Mouse (Mus musculus) stomach, adult 2 months (tissue): Measurements from ENCODE around the gene 4931422A03Rik. TPM values are rescaled to one million over a fixed set of nuclear protein-coding genes. Genes with fewer than 3 reads are reported as not detected.

Experiments
- polyA plus RNA-seq: library from polyadenylated mRNA; depleted of rRNA; stranded (reverse); fragments of >200 nt; gene quantifications from 2 replicates; pipeline ENCODE4 v1.2.3, GENCODE M21; 2012; rRNA removed

The 4931422A03Rik gene
- not detected in 2 replicates for polyA plus RNA-seq

GRCm38 (mm10) chr2:104028139-104028723 lies at the start of gene 4931422A03Rik:
TSS of gene 4931422A03Rik (minus strand) at chr2:104028361.

GRCm38 (mm10) chr2:104069704-104070185 lies 41.6 kb upstream of the 4931422A03Rik start, which contains the start of gene Cd59b:
TSS of gene Cd59b (plus strand) at chr2:104069849.

GRCm38 (mm10) chr2:104068450-104068849 lies 40.3 kb upstream of the 4931422A03Rik start, which contains the start of gene Gm10799:
TSS of gene Gm10799 (minus strand) at chr2:104068550.

GRCm38 (mm10) chr2:104065526-104065925 lies 37.4 kb upstream of the 4931422A03Rik start, which contains the start of gene Gm10912:
TSS of gene Gm10912 (plus strand) at chr2:104065826.

GRCm38 (mm10) chr2:104027458-104028138 lies 563 bp downstream of the 4931422A03Rik start, which contains the start of gene Fbxo3:
TSS of gene Fbxo3 (plus strand) at chr2:104027721.

GRCm38 (mm10) chr2:103957649-103958546 lies 70.3 kb downstream of the 4931422A03Rik start, which contains the start of gene Lmo2:
TSS of gene Lmo2 (plus strand) at chr2:103957986.

Other genes starting within 250 kb of the 4931422A03Rik start
- gene Caprin1, start 230.7 kb downstream of the 4931422A03Rik start, polyA plus RNA-seq: 31.0 and 34.8 TPM in 2 replicates
- gene Lmo2, start 70.4 kb downstream of the 4931422A03Rik start, polyA plus RNA-seq: 4.5 and 6.7 TPM in 2 replicates
- gene Fbxo3, start 640 bp downstream of the 4931422A03Rik start, polyA plus RNA-seq: 2.4 and 4.1 TPM in 2 replicates
- gene Gm10912, start 37.5 kb upstream of the 4931422A03Rik start, polyA plus RNA-seq: 0.06 and 0.29 TPM in 2 replicates
- gene Gm10799, start 40.2 kb upstream of the 4931422A03Rik start, polyA plus RNA-seq: not detected in 2 replicates
- 1.9 and 5.2 TPM in 2 replicates for gene Cd59b, start 41.5 kb upstream of the 4931422A03Rik start, polyA plus RNA-seq
- gene Cd59a, start 67.4 kb upstream of the 4931422A03Rik start, polyA plus RNA-seq: 4.4 and 4.8 TPM in 2 replicates
- 0.15 TPM in 2 replicates for gene A930018P22Rik, start 94.4 kb upstream of the 4931422A03Rik start, polyA plus RNA-seq